Mouse (Mus musculus) liver, embryonic 15.5 days (tissue): Measurements from ENCODE around the gene Zfp618. TPM values are rescaled to one million over a fixed set of nuclear protein-coding genes. Genes with fewer than 3 reads are reported as not detected.

ENCODE experiments used
- ATAC-seq: fragments of 200-750 bp; cut with Nextera tagmentation; 2 replicates; pipeline ENCODE4 v1.8.0; 2017; ENCODE audit warnings: moderate number of reproducible peaks, mild to moderate bottlenecking, moderate library complexity; ENCODE audit not compliant: insufficient read depth
- H3K27ac ChIP-seq: fragments of 300-500 bp; sonication (generic); replicated peaks from 2 replicates; pipeline ENCODE4 v1.5.1; 2015; ENCODE audit warnings: mild to moderate bottlenecking, inconsistent platforms
- H3K27me3 ChIP-seq: fragments of 300-500 bp; sonication (generic); 2 replicates; pipeline ENCODE4 v1.6.1; 2015; ENCODE audit warnings: mild to moderate bottlenecking, inconsistent platforms
- H3K36me3 ChIP-seq: fragments of 300-500 bp; sonication (generic); replicated peaks from 2 replicates; pipeline ENCODE4 v1.6.1; 2015; ENCODE audit warnings: moderate library complexity, mild to moderate bottlenecking, inconsistent platforms
- H3K4me1 ChIP-seq: fragments of 300-500 bp; sonication (generic); replicated peaks from 2 replicates; pipeline ENCODE4 v1.6.1; 2015; ENCODE audit warnings: inconsistent platforms
- H3K4me2 ChIP-seq: fragments of 300-500 bp; sonication (generic); 2 replicates; pipeline ENCODE4 v1.6.1; 2015; ENCODE audit warnings: moderate library complexity, mild to moderate bottlenecking, inconsistent platforms
- H3K4me3 ChIP-seq: fragments of 300-500 bp; sonication (generic); replicated peaks from 2 replicates; pipeline ENCODE4 v1.5.1; 2015; ENCODE audit warnings: mild to moderate bottlenecking, inconsistent platforms
- H3K9ac ChIP-seq: fragments of 300-500 bp; sonication (generic); 2 replicates; pipeline ENCODE4 v1.6.1; 2015; ENCODE audit warnings: moderate library complexity, mild to moderate bottlenecking, inconsistent platforms
- H3K9me3 ChIP-seq: fragments of 300-500 bp; sonication (generic); replicated peaks from 2 replicates; pipeline ENCODE4 v1.6.1; 2016; ENCODE audit warnings: inconsistent platforms
- WGBS: fragments of 180-500 bp; shearing (Covaris S2); methylation state at CpG from one replicate; pipeline ENCODE4 v1.1.7; 2015; ENCODE audit warnings: mixed read lengths; ENCODE audit not compliant: insufficient replicate concordance; 5-methylcytosine and 5-hydroxymethylcytosine counted together
- polyA plus RNA-seq: library from polyadenylated mRNA; unstranded; fragments of >200 nt; fragmentation: Nextera tagmentation; extraction: Ambion mirVana; gene quantifications from 2 replicates; pipeline ENCODE4 v1.2.1, GENCODE M21; 2015

The Zfp618 gene
- 4.3 and 5.6 TPM in 2 replicates for polyA plus RNA-seq

GRCm38 (mm10) chr4:62965497-62966302, at the start of gene Zfp618:
TSS of gene Zfp618 (plus strand) at chr4:62965573.
- H3K4me3 ChIP-seq = peak within 1 kb of the TSS; percentile 59
- peak within 1 kb of the TSS; percentile 64 for H3K27ac ChIP-seq
- H3K4me2 ChIP-seq = peak within 1 kb of the TSS; percentile 56
- H3K4me1 ChIP-seq = 0 out of 2 replicates have a peak, but pooled peaks cover 3% of the 10 kb centered on the region
- H3K9ac ChIP-seq = peak within 1 kb of the TSS; percentile 60
- H3K27me3 ChIP-seq = peaks cover 42% of the 10 kb centered on the region
- no peak for ATAC-seq
- 0% methylated on average over 58 of the region's 86 CpGs for WGBS
- no peaks in the 10 kb centered on the region for H3K36me3 ChIP-seq
- no peaks in the 10 kb centered on the region for H3K9me3 ChIP-seq

GRCm38 (mm10) chr4:62917056-62917455, 48.3 kb upstream of the Zfp618 start:
- Histone ChIP-seq H3K4me2 (no peak overlapping the region), H3K4me3 (no peak overlapping the region), H3K27ac (no peak overlapping the region), H3K27me3 (no peaks in the 10 kb centered on the region), H3K9me3 (no peaks in the 10 kb centered on the region), H3K4me1 (no peaks in the 10 kb centered on the region), H3K36me3 (no peaks in the 10 kb centered on the region), H3K9ac (no peak overlapping the region)
- WGBS = 78% methylated on average over 8 of the region's 8 CpGs
- no peak for ATAC-seq

- Histone ChIP-seq H3K9ac (no peak overlapping the region), H3K4me2 (no peak overlapping the region), H3K27ac (no peak overlapping the region), H3K4me3 (no peak overlapping the region), H3K27me3 (no peaks in the 10 kb centered on the region), H3K9me3 (no peaks in the 10 kb centered on the region), H3K36me3 (no peaks in the 10 kb centered on the region), H3K4me1 (no peaks in the 10 kb centered on the region)
- no peak for ATAC-seq
- WGBS = 60% methylated on average over 4 of the region's 4 CpGs
Observed at GRCm38 (mm10) chr4:62933798-62934197, 31.6 kb upstream of the Zfp618 start.

DNA sequence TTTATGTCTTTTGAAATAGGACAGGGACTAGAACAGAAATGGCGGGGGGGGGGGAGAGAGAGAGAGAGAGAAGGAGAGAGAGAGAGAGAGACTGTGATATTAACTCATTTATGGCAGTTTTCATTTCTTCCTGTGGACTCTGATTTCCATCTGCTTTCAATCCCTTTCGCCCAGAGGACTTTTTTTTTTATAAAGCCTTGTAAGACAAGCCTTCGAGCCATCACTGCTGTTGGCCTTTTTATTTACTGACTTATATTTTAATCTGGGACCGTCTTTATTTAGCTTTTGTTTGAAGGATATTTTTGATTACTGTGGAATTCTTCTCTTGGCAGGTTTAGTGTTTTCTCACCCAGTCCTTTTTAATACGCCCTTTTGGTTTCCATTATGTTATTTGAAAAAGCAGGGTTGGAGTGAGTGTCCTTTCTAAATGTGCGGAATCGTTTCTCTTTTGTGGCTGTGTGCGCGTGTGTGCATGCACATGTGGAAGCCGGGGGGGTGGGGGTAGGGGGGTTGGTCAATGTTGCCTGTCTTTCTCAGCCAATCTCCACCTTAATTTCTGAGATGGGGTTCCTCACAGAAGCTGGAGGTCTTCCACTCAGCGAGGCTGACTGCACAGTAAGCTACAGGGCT, 29.7 kb upstream of the Zfp618 start:
- Histone ChIP-seq H3K36me3 (no peaks in the 10 kb centered on the region), H3K27me3 (no peaks in the 10 kb centered on the region), H3K9me3 (no peaks in the 10 kb centered on the region), H3K4me3 (no peak overlapping the region), H3K27ac (no peak overlapping the region), H3K9ac (no peak overlapping the region), H3K4me2 (no peak overlapping the region), H3K4me1 (no peaks in the 10 kb centered on the region)
- WGBS = 72% methylated on average over 11 of the region's 11 CpGs
- no peak for ATAC-seq

DNA sequence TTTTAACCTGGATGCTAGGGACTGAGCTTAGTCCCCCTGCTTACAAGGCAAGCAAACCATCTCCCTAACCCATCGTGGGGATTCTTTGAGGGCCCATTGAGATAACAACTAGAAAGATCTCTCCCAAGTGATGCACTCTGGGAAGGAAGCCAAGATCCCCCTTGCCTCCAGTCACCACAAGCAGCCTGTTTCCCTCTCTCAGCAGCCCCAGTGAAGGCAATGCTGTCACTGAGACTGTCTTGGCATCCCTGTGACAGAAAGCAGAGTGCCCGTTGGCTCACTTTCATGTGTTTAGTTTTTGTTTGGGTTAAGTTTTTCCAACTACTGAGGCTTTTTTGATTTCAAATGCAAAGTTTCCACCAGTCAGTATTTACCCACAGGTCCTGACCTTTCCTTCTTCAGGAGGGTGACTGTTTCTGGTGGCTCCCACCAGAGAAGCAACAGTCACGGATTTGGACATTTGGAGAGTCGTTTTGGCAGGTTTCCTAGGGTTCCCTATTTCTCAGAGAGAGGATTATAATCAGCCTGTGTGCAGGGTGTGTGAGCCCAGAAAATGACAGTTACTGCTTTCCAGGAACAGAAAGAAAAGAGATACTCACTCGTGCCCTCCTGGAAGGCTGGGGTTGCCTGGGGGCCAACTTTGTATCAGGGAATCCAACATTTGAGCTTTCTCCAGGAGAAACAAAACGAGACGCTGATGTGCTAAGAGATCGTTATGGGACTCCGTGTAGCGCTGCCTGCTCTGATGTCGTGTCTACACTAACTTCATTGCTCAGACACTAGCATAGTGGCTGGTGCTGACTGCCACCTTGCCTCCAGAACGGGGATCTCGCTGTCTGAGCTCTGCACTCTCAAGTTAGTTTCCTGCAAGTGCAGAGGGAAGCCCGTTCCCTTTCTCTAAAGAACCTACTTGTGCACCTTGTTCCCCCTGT, 23.1 kb upstream of the Zfp618 start:
- WGBS = 58% methylated on average over 14 of the region's 14 CpGs
- ATAC-seq = no peak
- H3K27ac ChIP-seq = no peak overlapping the region

DNA sequence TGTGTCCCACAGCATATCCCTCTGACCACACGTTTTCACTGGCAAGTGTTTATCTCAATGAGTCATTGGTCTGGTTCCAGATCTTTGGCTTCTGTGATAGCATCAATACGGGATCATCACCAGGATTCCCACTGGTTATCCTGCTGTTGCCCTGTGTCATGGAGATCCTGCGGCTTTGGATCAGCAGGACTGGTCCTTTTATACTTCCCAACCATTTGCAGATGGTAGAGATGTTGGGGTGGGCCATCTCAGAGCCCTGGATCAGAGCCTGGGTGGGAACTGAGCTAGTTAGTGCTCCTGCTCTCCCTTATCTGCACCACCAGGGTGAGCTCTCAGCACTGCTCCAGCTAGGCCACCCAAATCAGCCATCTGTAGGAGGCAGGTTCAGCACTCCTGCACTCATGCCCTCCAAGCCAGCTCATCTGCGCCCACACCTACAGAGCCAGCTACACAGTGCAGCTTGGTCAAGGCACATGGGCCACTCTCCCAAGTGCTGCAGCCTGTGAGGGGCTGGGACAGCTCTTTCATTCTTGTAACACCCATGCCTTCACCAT, 21.0 kb upstream of the Zfp618 start:
- ATAC-seq = no peak
- H3K27me3 ChIP-seq = no peaks in the 10 kb centered on the region

More for the DNA sequence above, 23.1 kb upstream of the Zfp618 start:
- Histone ChIP-seq H3K4me3 (no peak overlapping the region), H3K9me3 (no peaks in the 10 kb centered on the region), H3K9ac (no peak overlapping the region), H3K4me2 (no peak overlapping the region), H3K27me3 (no peaks in the 10 kb centered on the region), H3K4me1 (no peaks in the 10 kb centered on the region), H3K36me3 (no peaks in the 10 kb centered on the region)

DNA sequence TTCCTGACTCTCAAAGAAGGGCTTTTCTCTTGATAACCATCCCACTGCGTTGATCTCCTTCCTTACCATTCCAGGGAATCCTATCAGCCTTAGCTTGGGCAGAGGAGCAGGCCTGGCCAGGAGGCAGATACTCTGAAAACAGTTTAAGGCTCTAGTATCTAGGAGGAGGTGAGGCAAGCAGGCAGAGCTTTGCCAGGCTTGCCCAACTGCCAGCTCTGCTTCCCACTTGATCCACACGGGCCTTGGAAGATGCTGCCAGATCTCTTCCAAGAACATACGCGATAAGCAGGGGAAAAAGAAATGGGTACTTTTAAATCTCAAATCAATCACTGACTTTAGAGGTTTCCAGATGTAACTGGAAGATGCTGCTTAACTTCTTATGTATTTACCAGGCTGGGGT, 1.6 kb upstream of the Zfp618 start:
- no peak for ATAC-seq
- Histone ChIP-seq H3K36me3 (no peaks in the 10 kb centered on the region), H3K4me3 (no peak overlapping the region), H3K27ac (no peak overlapping the region), H3K4me1 (no peaks in the 10 kb centered on the region), H3K9ac (no peak overlapping the region), H3K9me3 (no peaks in the 10 kb centered on the region), H3K27me3 (peaks cover 42% of the 10 kb centered on the region), H3K4me2 (no peak overlapping the region)
- WGBS = 58% methylated on average over 4 of the region's 4 CpGs

More for the DNA sequence above, 21.0 kb upstream of the Zfp618 start:
- Histone ChIP-seq H3K4me3 (no peak overlapping the region), H3K9ac (no peak overlapping the region), H3K27ac (no peak overlapping the region), H3K9me3 (no peaks in the 10 kb centered on the region), H3K4me2 (no peak overlapping the region), H3K4me1 (no peaks in the 10 kb centered on the region), H3K36me3 (no peaks in the 10 kb centered on the region)
- 46% methylated on average over 4 of the region's 4 CpGs for WGBS

GRCm38 (mm10) chr4:62964844-62965496, 403 bp upstream of the Zfp618 start:
- no peak overlapping the region for H3K27ac ChIP-seq
- peaks cover 42% of the 10 kb centered on the region for H3K27me3 ChIP-seq
- peak overlapping the region; percentile 59 for H3K4me3 ChIP-seq
- WGBS = 4% methylated on average over 37 of the region's 52 CpGs
- H3K4me1 ChIP-seq = 0 out of 2 replicates have a peak, but pooled peaks cover 1% of the 10 kb centered on the region
- no peak overlapping the region; the same call in none of the 2 replicates for H3K9ac ChIP-seq
- H3K36me3 ChIP-seq = no peaks in the 10 kb centered on the region
- peak overlapping the region; percentile 56 for H3K4me2 ChIP-seq
- H3K9me3 ChIP-seq = no peaks in the 10 kb centered on the region
- no peak for ATAC-seq

DNA sequence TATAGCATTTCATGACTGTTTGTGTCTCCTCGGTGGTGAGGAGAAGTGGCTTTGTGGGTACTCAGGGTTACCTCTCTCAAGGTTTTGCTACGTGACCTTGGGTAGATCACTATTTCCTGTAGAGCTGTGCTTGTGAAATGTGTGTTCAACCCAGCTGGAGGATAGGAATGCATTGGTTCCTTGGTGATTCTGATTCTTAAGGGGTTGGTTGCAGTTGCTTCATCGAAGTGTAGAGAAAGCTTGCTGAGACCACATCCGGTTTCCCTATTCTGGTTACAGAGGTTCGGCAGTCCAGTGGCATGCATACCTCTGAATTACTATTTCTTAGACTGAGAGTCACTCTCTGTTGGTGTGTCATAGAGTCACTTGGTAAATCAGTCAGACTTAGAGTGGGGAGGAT, 4.2 kb downstream of the Zfp618 start:
- Histone ChIP-seq H3K4me2 (no peak overlapping the region), H3K27me3 (peaks cover 21% of the 10 kb centered on the region), H3K4me1 (peaks cover 8% of the 10 kb centered on the region; the same call in 1 of the 2 replicates), H3K9ac (no peak overlapping the region), H3K4me3 (no peak overlapping the region), H3K9me3 (no peaks in the 10 kb centered on the region), H3K27ac (no peak overlapping the region), H3K36me3 (no peaks in the 10 kb centered on the region)
- 50% methylated on average over 5 of the region's 5 CpGs for WGBS
- ATAC-seq = no peak

- H3K27ac ChIP-seq = no peak overlapping the region
- H3K27me3 ChIP-seq = no peaks in the 10 kb centered on the region; the same call in 1 of the 2 replicates
- no peak overlapping the region for H3K9ac ChIP-seq
- no peak for ATAC-seq
- H3K36me3 ChIP-seq = no peaks in the 10 kb centered on the region
- H3K4me1 ChIP-seq = peaks cover 8% of the 10 kb centered on the region; the same call in 1 of the 2 replicates
- H3K9me3 ChIP-seq = no peaks in the 10 kb centered on the region
- H3K4me2 ChIP-seq = no peak overlapping the region
- H3K4me3 ChIP-seq = no peak overlapping the region
- whole genome bisulfite sequencing = 56% methylated on average over 1 of the region's 1 CpGs
Observed at GRCm38 (mm10) chr4:62971991-62972390, 6.6 kb downstream of the Zfp618 start.
